Mouse (Mus musculus): ENCODE measurements around the gene Pak1. TPM values are rescaled to one million over a fixed set of nuclear protein-coding genes. Genes with fewer than 3 reads are reported as not detected.

Gene Pak1
- polyA plus RNA-seq, 1 experiment from 2014 or later, result 152 TPM

- Histone ChIP-seq H3K4me2 (replicated peaks) (no peak overlapping the region), H3K9ac (no peak overlapping the region), H3K36me3 (replicated peaks; ENCODE audit: control insufficient read depth, insufficient read depth) (no peaks in the 10 kb centered on the region), H3K4me3 (replicated peaks; ENCODE audit: low read length) (no peak overlapping the region), H3K9me3 (ENCODE audit: control insufficient read depth, low read length) (peaks cover 3% of the 10 kb centered on the region; the same call in 1 of the 2 replicates), H3K27ac (no peak overlapping the region), H3K27me3 (ENCODE audit: control insufficient read depth, insufficient read depth, low read length) (no peaks in the 10 kb centered on the region), H3K4me1 (replicated peaks; ENCODE audit: control insufficient read depth, insufficient read depth, low read length) (no peaks in the 10 kb centered on the region)
- 54% methylated on average over 3 of the region's 3 CpGs for WGBS
- DNase-seq (ENCODE audit: low spot score), result no peak
- no peak for ATAC-seq (ENCODE audit: low FRiP score)
These were observed 13.0 kb upstream of the Pak1 start for GRCm38 (mm10) chr7:97775380-97775779.

- no peak overlapping the region for H3K4me3 ChIP-seq (replicated peaks; ENCODE audit: low read length)
- no peak overlapping the region for H3K4me2 ChIP-seq (replicated peaks)
- no peak overlapping the region for H3K9ac ChIP-seq
- WGBS, result 82% methylated on average over 2 of the region's 2 CpGs
- peaks cover 3% of the 10 kb centered on the region; the same call in 1 of the 2 replicates for H3K9me3 ChIP-seq (ENCODE audit: control insufficient read depth, low read length)
- H3K36me3 ChIP-seq (replicated peaks; ENCODE audit: control insufficient read depth, insufficient read depth), result no peaks in the 10 kb centered on the region
- H3K4me1 ChIP-seq (replicated peaks; ENCODE audit: control insufficient read depth, insufficient read depth, low read length), result no peaks in the 10 kb centered on the region
- ATAC-seq (ENCODE audit: low FRiP score) (no peak), DNase-seq (ENCODE audit: low spot score) (no peak)
- H3K27me3 ChIP-seq (ENCODE audit: control insufficient read depth, insufficient read depth, low read length), result no peaks in the 10 kb centered on the region
- H3K27ac ChIP-seq, result no peak overlapping the region
These were observed 12.4 kb upstream of the Pak1 start for GRCm38 (mm10) chr7:97775923-97776322.

GRCm38 (mm10) chr7:97777191-97777590, 11.2 kb upstream of the Pak1 start:
- ATAC-seq (ENCODE audit: low FRiP score) (no peak), DNase-seq (ENCODE audit: low spot score) (no peak)
- WGBS, result 94% methylated on average over 4 of the region's 4 CpGs
- Histone ChIP-seq H3K4me1 (replicated peaks; ENCODE audit: control insufficient read depth, insufficient read depth, low read length) (no peaks in the 10 kb centered on the region), H3K9me3 (ENCODE audit: control insufficient read depth, low read length) (peaks cover 3% of the 10 kb centered on the region; the same call in 1 of the 2 replicates), H3K36me3 (replicated peaks; ENCODE audit: control insufficient read depth, insufficient read depth) (no peaks in the 10 kb centered on the region), H3K27me3 (ENCODE audit: control insufficient read depth, insufficient read depth, low read length) (no peaks in the 10 kb centered on the region), H3K4me3 (replicated peaks; ENCODE audit: low read length) (no peak overlapping the region), H3K9ac (no peak overlapping the region), H3K4me2 (replicated peaks) (no peak overlapping the region), H3K27ac (no peak overlapping the region)

GRCm38 (mm10) chr7:97780222-97780621, 8.1 kb upstream of the Pak1 start:
- no peaks in the 10 kb centered on the region for H3K27me3 ChIP-seq (ENCODE audit: control insufficient read depth, insufficient read depth, low read length)
- peaks cover 3% of the 10 kb centered on the region; the same call in 1 of the 2 replicates for H3K9me3 ChIP-seq (ENCODE audit: control insufficient read depth, low read length)
- DNase-seq (ENCODE audit: low spot score), result no peak
- no peak overlapping the region for H3K4me3 ChIP-seq (replicated peaks; ENCODE audit: low read length)
- no peak overlapping the region for H3K27ac ChIP-seq
- ATAC-seq (ENCODE audit: low FRiP score), result no peak
- H3K4me1 ChIP-seq (replicated peaks; ENCODE audit: control insufficient read depth, insufficient read depth, low read length), result no peaks in the 10 kb centered on the region
- no peak overlapping the region for H3K9ac ChIP-seq
- WGBS, result 95% methylated on average over 1 of the region's 1 CpGs
- H3K4me2 ChIP-seq (replicated peaks), result no peak overlapping the region
- H3K36me3 ChIP-seq (replicated peaks; ENCODE audit: control insufficient read depth, insufficient read depth), result no peaks in the 10 kb centered on the region

- Histone ChIP-seq H3K4me1 (replicated peaks; ENCODE audit: control insufficient read depth, insufficient read depth, low read length) (no peaks in the 10 kb centered on the region), H3K9ac (no peak overlapping the region), H3K9me3 (ENCODE audit: control insufficient read depth, low read length) (peaks cover 3% of the 10 kb centered on the region; the same call in 1 of the 2 replicates), H3K36me3 (replicated peaks; ENCODE audit: control insufficient read depth, insufficient read depth) (no peaks in the 10 kb centered on the region), H3K27me3 (ENCODE audit: control insufficient read depth, insufficient read depth, low read length) (no peaks in the 10 kb centered on the region), H3K4me3 (replicated peaks; ENCODE audit: low read length) (no peak overlapping the region), H3K27ac (no peak overlapping the region), H3K4me2 (replicated peaks) (no peak overlapping the region)
- WGBS, result 92% methylated on average over 1 of the region's 1 CpGs
- no peak for ATAC-seq (ENCODE audit: low FRiP score)
- no peak for DNase-seq (ENCODE audit: low spot score)
These were observed 7.5 kb upstream of the Pak1 start for GRCm38 (mm10) chr7:97780815-97781214.

GRCm38 (mm10) chr7:97781496-97781895, 6.8 kb upstream of the Pak1 start:
- WGBS, result 70% methylated on average over 8 of the region's 8 CpGs
- no peaks in the 10 kb centered on the region for H3K4me1 ChIP-seq (replicated peaks; ENCODE audit: control insufficient read depth, insufficient read depth, low read length)
- ATAC-seq (ENCODE audit: low FRiP score) (no peak), DNase-seq (ENCODE audit: low spot score) (no peak)
- H3K9me3 ChIP-seq (ENCODE audit: control insufficient read depth, low read length), result peaks cover 3% of the 10 kb centered on the region; the same call in 1 of the 2 replicates
- H3K9ac ChIP-seq, result no peak overlapping the region
- no peak overlapping the region for H3K4me3 ChIP-seq (replicated peaks; ENCODE audit: low read length)
- H3K27me3 ChIP-seq (ENCODE audit: control insufficient read depth, insufficient read depth, low read length), result no peaks in the 10 kb centered on the region
- H3K4me2 ChIP-seq (replicated peaks), result no peak overlapping the region
- no peaks in the 10 kb centered on the region for H3K36me3 ChIP-seq (replicated peaks; ENCODE audit: control insufficient read depth, insufficient read depth)
- no peak overlapping the region for H3K27ac ChIP-seq

- Histone ChIP-seq H3K4me3 (replicated peaks; ENCODE audit: low read length) (no peak overlapping the region), H3K9me3 (ENCODE audit: control insufficient read depth, low read length) (peaks cover under 1% of the 10 kb centered on the region; the same call in 1 of the 2 replicates), H3K4me1 (replicated peaks; ENCODE audit: control insufficient read depth, insufficient read depth, low read length) (no peaks in the 10 kb centered on the region), H3K4me2 (replicated peaks) (no peak overlapping the region), H3K36me3 (replicated peaks; ENCODE audit: control insufficient read depth, insufficient read depth) (no peaks in the 10 kb centered on the region), H3K9ac (no peak overlapping the region), H3K27ac (no peak overlapping the region), H3K27me3 (ENCODE audit: control insufficient read depth, insufficient read depth, low read length) (no peaks in the 10 kb centered on the region)
- 62% methylated on average over 5 of the region's 5 CpGs for WGBS
- DNase-seq (ENCODE audit: low spot score) (no peak), ATAC-seq (ENCODE audit: low FRiP score) (no peak)
These were observed 4.8 kb upstream of the Pak1 start for GRCm38 (mm10) chr7:97783523-97783922.

GRCm38 (mm10) chr7:97788669-97789483, 535 bp downstream of the Pak1 start:
- Histone ChIP-seq H3K9me3 (ENCODE audit: control insufficient read depth, low read length) (no peaks in the 10 kb centered on the region), H3K4me3 (replicated peaks; ENCODE audit: low read length) (peak overlapping the region; percentile 94), H3K4me1 (replicated peaks; ENCODE audit: control insufficient read depth, insufficient read depth, low read length) (peaks cover 23% of the 10 kb centered on the region), H3K9ac (peak overlapping the region; percentile 93), H3K36me3 (replicated peaks; ENCODE audit: control insufficient read depth, insufficient read depth) (no peaks in the 10 kb centered on the region), H3K4me2 (replicated peaks) (peak overlapping the region; percentile 83), H3K27me3 (ENCODE audit: control insufficient read depth, insufficient read depth, low read length) (no peaks in the 10 kb centered on the region), H3K27ac (peak overlapping the region; percentile 82)
- under 1% methylated on average over 65 of the region's 84 CpGs for WGBS
- ATAC-seq (ENCODE audit: low FRiP score) (peak; percentile 63), DNase-seq (ENCODE audit: low spot score) (peak; percentile 33)

- 44% methylated on average over 2 of the region's 2 CpGs for WGBS
- Histone ChIP-seq H3K9me3 (ENCODE audit: control insufficient read depth, low read length) (no peaks in the 10 kb centered on the region), H3K4me2 (replicated peaks) (peak overlapping the region; percentile 83), H3K27ac (no peak overlapping the region), H3K4me1 (replicated peaks; ENCODE audit: control insufficient read depth, insufficient read depth, low read length) (peaks cover 23% of the 10 kb centered on the region), H3K27me3 (ENCODE audit: control insufficient read depth, insufficient read depth, low read length) (no peaks in the 10 kb centered on the region), H3K4me3 (replicated peaks; ENCODE audit: low read length) (peak overlapping the region; percentile 94), H3K9ac (no peak overlapping the region), H3K36me3 (replicated peaks; ENCODE audit: control insufficient read depth, insufficient read depth) (no peaks in the 10 kb centered on the region)
- DNase-seq (ENCODE audit: low spot score), result no peak
- ATAC-seq (ENCODE audit: low FRiP score), result no peak
These were observed 1.9 kb downstream of the Pak1 start for GRCm38 (mm10) chr7:97790272-97790671.

All from hindbrain, embryonic 14.5 days (tissue).